ENCODE assay signal across 18 mouse cellular contexts in genomic region chr3:9512199-9512598, GRCm38 (mm10).
DNase-seq lines count a peak whose midpoint lies in the region; ATAC-seq and TF ChIP-seq lines count a peak whose summit lies in the region.
"Had no signal": no experiment of that assay in that cellular context is flagged by ENCODE, and none has a peak within 500 bp of the region (broad histone marks: within the 10 kb centered on the region; RNA-seq: fewer than 3 reads in every experiment).

No protein-coding gene starts in this region.

- no peak overlapping the region for H3K4me3 ChIP-seq in intestine, embryonic 14.5 days (ENCODE audit: low read depth, low read length)
- H3K4me3 ChIP-seq in intestine, postnatal 0 days (ENCODE audit: low read depth, low read length): no peak overlapping the region
- H3K4me3 ChIP-seq: heart, embryonic 10.5 days; neural tube, embryonic 12.5 days had no signal

- TF ChIP-seq CTCF in intestine, postnatal 0 days (IDR thresholded peaks at IDR 0.05; ENCODE audit: low read depth): no peak

- ATAC-seq in intestine, embryonic 14.5 days (replicated peaks; ENCODE audit: low FRiP score, low TSS enrichment, low read depth): no peak
- no peak for ATAC-seq in intestine, postnatal 0 days
- ATAC-seq: inflammation-experienced regulatory T-cells, adult 6 months; liver, postnatal 0 days had no signal

- H3K27ac ChIP-seq in intestine, embryonic 14.5 days (ENCODE audit: low read depth): no peak overlapping the region
- no peak overlapping the region for H3K27ac ChIP-seq in intestine, postnatal 0 days (ENCODE audit: low read depth, low read length)
- H3K27ac ChIP-seq: heart, embryonic 10.5 days; kidney, postnatal 0 days; neural tube, embryonic 12.5 days had no signal

- no peaks in the 10 kb centered on the region for H3K9me3 ChIP-seq in intestine, embryonic 14.5 days (ENCODE audit: control insufficient read depth, low read length)
- H3K9me3 ChIP-seq in intestine, postnatal 0 days (ENCODE audit: control insufficient read depth): no peaks in the 10 kb centered on the region
- H3K9me3 ChIP-seq: heart, embryonic 10.5 days; neural tube, embryonic 12.5 days had no signal

- no peaks in the 10 kb centered on the region for H3K36me3 ChIP-seq in intestine, embryonic 14.5 days (ENCODE audit: control insufficient read depth, insufficient read depth, low read length)
- no peaks in the 10 kb centered on the region for H3K36me3 ChIP-seq in intestine, postnatal 0 days (ENCODE audit: control insufficient read depth, insufficient read depth)
- H3K36me3 ChIP-seq: heart, embryonic 10.5 days; neural tube, embryonic 12.5 days had no signal

- peak; percentile 35 for DNase-seq in intestine, embryonic 14.5 days (ENCODE audit: low spot score)
- DNase-seq in T-cell, adult 2 months (ENCODE audit: low spot score): peak; percentile 33
- DNase-seq in naive thymus-derived CD4-positive, alpha-beta T cell, adult 2 months (ENCODE audit: low read depth): peak; percentile 65
- peak; percentile 37 for DNase-seq in thymus, postnatal 4 days
- DNase-seq in urinary bladder, postnatal 36 days (ENCODE audit: low spot score in 2 of 2): no peak
- no peak for DNase-seq in left cerebral cortex, postnatal 4 days
- DNase-seq: adrenal gland, adult 8-10 months; B cell, adult 2 months; cerebellum, adult 9-11 months; heart, postnatal 10 days; layer of hippocampus, postnatal 36 days; liver, postnatal 0 days; lung, postnatal 10 days had no signal

- no peaks in the 10 kb centered on the region for H3K27me3 ChIP-seq in intestine, embryonic 14.5 days (replicated peaks; ENCODE audit: control insufficient read depth, insufficient read depth, low read length)
- no peaks in the 10 kb centered on the region for H3K27me3 ChIP-seq in intestine, postnatal 0 days (replicated peaks; ENCODE audit: control insufficient read depth, insufficient read depth, low read length)
- H3K27me3 ChIP-seq: neural tube, embryonic 12.5 days had no signal

- no peak overlapping the region for H3K4me2 ChIP-seq in intestine, embryonic 14.5 days (ENCODE audit: low read length)
- no peak overlapping the region for H3K4me2 ChIP-seq in intestine, postnatal 0 days (replicated peaks; ENCODE audit: low read depth)
- H3K4me2 ChIP-seq: neural tube, embryonic 12.5 days had no signal

- H3K9ac ChIP-seq in intestine, embryonic 14.5 days (ENCODE audit: low read length): no peak overlapping the region
- H3K9ac ChIP-seq in intestine, postnatal 0 days (ENCODE audit: low read depth, low read length): no peak overlapping the region
- H3K9ac ChIP-seq: liver, postnatal 0 days; neural tube, embryonic 12.5 days had no signal

- intact Hi-C loops in left cerebral cortex, postnatal 4 days (cut with DNase I): no loop called here

- WGBS in intestine, embryonic 14.5 days: 98% methylated on average over 10 of the region's 10 CpGs
- WGBS in intestine, postnatal 0 days: 94% methylated on average over 10 of the region's 10 CpGs

- H3K4me1 ChIP-seq in intestine, embryonic 14.5 days (replicated peaks; ENCODE audit: control insufficient read depth, insufficient read depth, low read length): no peaks in the 10 kb centered on the region
- no peaks in the 10 kb centered on the region for H3K4me1 ChIP-seq in intestine, postnatal 0 days (replicated peaks; ENCODE audit: control insufficient read depth, insufficient read depth, low read length)
- H3K4me1 ChIP-seq: neural tube, embryonic 12.5 days had no signal

Comparison
In these comparisons a context has a peak if more than half of its experiments do, and no peak if none do; other contexts are left out.
1. DNase-seq: peak in intestine, embryonic 14.5 days (single experiment), T-cell, adult 2 months (single experiment), naive thymus-derived CD4-positive, alpha-beta T cell, adult 2 months (single experiment) and thymus, postnatal 4 days (single experiment); none in urinary bladder, postnatal 36 days (0 of 2) and left cerebral cortex, postnatal 4 days (single experiment).